Mouse (Mus musculus) ES-E14 (cell line): ENCODE results near the gene Ints11.

ENCODE experiments used
- HCFC1 ChIP-seq: IDR thresholded peaks from 2 replicates; pipeline ENCODE4 v1.6.1; 2012; ENCODE audit warnings: low read length, inconsistent platforms, borderline replicate concordance; ENCODE audit not compliant: insufficient read depth
- ZNF384 ChIP-seq: IDR thresholded peaks from 2 replicates; pipeline ENCODE4 v1.6.1; 2012; ENCODE audit warnings: low read depth, low read length, inconsistent platforms

DNA sequence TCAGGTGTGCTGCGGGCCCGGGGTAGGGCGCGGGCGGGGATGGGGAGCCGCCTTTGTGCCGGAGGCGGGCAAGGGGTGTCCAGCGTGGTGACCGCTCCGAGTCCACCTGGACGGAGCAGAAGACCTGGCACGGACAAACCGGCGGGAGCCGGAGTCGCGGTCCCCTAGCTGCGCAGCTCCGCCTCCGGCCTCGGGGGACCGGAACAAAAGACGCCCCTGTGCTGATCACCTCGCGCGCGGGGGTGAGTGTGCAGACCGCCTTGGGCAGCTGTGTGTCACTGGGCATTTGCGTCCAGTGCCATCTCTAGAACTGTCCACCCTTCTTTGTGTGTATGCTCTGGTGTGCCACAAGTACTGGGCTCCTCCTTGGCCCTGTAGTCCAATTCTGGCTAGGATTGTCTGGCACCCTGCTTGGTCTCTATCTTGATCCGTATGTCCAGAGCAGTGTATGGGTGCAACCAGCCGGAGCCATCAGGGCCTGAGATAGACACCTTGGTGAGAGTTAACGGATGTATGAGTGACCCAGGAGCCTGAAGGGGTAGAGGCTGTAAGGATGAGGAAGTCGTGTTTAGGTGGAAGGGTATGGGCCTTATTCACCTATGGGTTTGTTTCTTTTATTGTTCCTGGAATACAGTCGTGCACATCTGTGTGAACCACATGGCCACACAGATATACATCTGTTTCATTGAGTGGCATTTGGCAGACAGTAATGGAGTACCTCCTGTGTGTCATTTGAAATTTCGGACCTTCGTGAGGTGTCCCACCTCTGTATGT is 23.3 kb downstream of the Ints11 start:
- no peak for TF ChIP-seq ZNF384
- no peak for TF ChIP-seq HCFC1
